Mouse (Mus musculus): ENCODE results near the gene Ptgds. TPM values are rescaled to one million over a fixed set of nuclear protein-coding genes. Genes with fewer than 3 reads are reported as not detected.
A peak's percentile ranks its signal among the peaks of the same experiment; 100 is the strongest.

Gene Ptgds
- polyA plus RNA-seq, 1 experiment: 47.2 TPM

DNA sequence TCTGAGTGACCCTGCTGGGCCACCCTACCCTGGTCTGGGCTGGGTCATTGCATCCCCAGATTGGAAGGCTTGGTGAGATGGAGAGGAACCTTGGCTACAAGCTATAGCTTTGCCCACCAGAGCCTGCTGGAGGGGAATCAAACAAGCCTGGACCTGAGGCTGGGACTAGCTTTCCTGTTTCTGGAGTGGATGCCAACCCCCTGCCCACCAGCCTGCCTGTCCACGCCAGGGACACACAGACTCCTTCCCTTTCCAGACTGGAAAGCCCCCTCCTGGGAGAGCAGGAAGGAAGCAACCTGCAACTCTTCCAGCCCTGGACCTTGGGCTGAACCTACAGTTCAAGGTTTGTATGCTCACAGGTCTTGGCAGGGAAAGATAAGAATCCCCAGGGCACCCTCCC lies 46.2 kb downstream of the Ptgds start:
- Histone ChIP-seq H3K36me3 (ENCODE audit: control insufficient read depth, insufficient read depth, low read length) (no peaks in the 10 kb centered on the region), H3K4me1 (ENCODE audit: control insufficient read depth, insufficient read depth, low read length) (no peaks in the 10 kb centered on the region), H3K27me3 (replicated peaks; ENCODE audit: control insufficient read depth, insufficient read depth, low read length) (no peaks in the 10 kb centered on the region), H3K27ac (ENCODE audit: insufficient read depth, low read depth, low read length) (no peak overlapping the region), H3K4me3 (ENCODE audit: insufficient read depth, low read depth, low read length) (no peak overlapping the region)
- no peak for DNase-seq
- TF ChIP-seq CTCF (conservative IDR thresholded peaks at IDR 0.05; ENCODE audit: insufficient read depth, insufficient read length, low read depth, low read length) (no peak), POLR2A (IDR thresholded peaks at IDR 0.05; ENCODE audit: low read depth, low read length) (no peak)
- 60% methylated on average over 1 of the region's 1 CpGs for WGBS

DNA sequence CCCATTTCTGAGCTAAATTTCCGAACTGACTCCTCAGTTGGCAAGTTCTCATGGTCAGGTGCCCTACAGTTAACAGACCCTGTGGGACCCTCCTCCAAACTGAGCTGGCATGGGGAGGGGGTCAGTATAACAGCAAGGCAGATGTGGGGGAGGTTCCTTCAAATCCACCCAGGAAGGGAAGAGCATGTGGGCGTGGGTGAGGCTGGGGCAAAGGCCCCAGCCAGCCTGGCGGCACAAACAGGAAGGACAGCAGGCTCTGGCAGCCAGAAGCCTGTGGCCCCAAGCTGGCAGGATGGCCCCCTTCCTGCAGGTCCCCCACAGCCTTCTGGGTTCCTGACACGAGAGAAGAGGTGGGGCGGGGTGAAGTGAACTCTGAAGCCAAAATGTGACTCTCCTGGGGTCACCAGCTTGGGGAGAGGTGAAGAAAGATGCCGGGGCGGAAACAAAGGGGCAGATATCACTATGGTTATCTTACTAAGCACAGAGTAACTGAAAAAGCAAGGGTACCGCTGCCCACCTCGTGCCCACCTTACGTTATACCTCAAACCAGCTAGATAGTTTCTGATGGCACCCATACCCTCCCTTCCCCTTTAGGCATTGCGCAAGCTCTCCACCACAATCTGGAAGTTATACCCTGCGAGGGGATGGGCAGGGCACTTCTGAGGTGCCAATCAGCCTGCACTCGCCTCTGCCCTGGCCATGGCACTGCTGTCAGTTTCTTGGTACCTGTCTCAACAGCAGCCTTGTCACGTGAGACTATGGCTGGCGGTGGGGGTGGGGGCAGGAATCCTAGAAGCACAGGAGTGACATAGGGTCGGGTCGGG lies 47.0 kb downstream of the Ptgds start, which contains the start of gene Fut7:
TSS of gene Fut7 (plus strand) at position 681 of the 824 bp plus-strand sequence.
- Histone ChIP-seq H3K27ac (ENCODE audit: insufficient read depth, low read depth, low read length) (no peak within 1 kb of the TSS), H3K36me3 (ENCODE audit: control insufficient read depth, insufficient read depth, low read length) (no peaks in the 10 kb centered on the region), H3K4me1 (ENCODE audit: control insufficient read depth, insufficient read depth, low read length) (no peaks in the 10 kb centered on the region), H3K4me3 (ENCODE audit: insufficient read depth, low read depth, low read length) (no peak within 1 kb of the TSS), H3K27me3 (replicated peaks; ENCODE audit: control insufficient read depth, insufficient read depth, low read length) (no peaks in the 10 kb centered on the region)
- DNase-seq: no peak
- TF ChIP-seq CTCF (conservative IDR thresholded peaks at IDR 0.05; ENCODE audit: insufficient read depth, insufficient read length, low read depth, low read length) (no peak), POLR2A (IDR thresholded peaks at IDR 0.05; ENCODE audit: low read depth, low read length) (no peak)
- 57% methylated on average over 17 of the region's 17 CpGs for WGBS

- no peaks in the 10 kb centered on the region for H3K4me1 ChIP-seq (ENCODE audit: control insufficient read depth, insufficient read depth, low read length)
- H3K4me3 ChIP-seq (ENCODE audit: insufficient read depth, low read depth, low read length): no peak overlapping the region
- H3K27ac ChIP-seq (ENCODE audit: insufficient read depth, low read depth, low read length): no peak overlapping the region
- 25% methylated on average over 3 of the region's 3 CpGs for WGBS
- peak; percentile 62 for TF ChIP-seq CTCF (conservative IDR thresholded peaks at IDR 0.05; ENCODE audit: insufficient read depth, insufficient read length, low read depth, low read length)
- TF ChIP-seq POLR2A (IDR thresholded peaks at IDR 0.05; ENCODE audit: low read depth, low read length): no peak
- H3K36me3 ChIP-seq (ENCODE audit: control insufficient read depth, insufficient read depth, low read length): no peaks in the 10 kb centered on the region
- H3K27me3 ChIP-seq (replicated peaks; ENCODE audit: control insufficient read depth, insufficient read depth, low read length): no peaks in the 10 kb centered on the region
- peak; percentile 56 for DNase-seq
These were observed 48.0 kb downstream of the Ptgds start for GRCm38 (mm10) chr2:25421896-25422295.

DNA sequence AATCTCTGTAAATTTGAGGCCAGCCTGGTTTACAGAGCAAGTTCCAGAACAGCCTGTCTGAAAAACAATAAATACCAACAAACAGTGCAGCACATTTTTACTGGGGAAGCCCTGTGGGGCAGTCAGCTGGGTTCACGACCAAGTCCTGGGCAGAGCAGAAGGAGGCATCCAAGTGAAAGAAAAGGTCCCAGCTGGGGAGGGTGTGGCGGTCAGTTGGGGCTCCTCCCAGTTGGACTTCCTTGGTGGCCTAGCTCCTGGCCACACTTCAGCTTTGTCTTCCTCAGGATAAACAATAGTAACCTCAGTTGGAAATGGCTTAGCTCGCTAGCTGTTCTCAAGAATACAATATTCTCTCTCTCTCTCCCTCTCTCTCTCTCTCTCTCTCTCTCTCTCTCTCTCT lies 52.4 kb downstream of the Ptgds start:
- Histone ChIP-seq H3K27me3 (replicated peaks; ENCODE audit: control insufficient read depth, insufficient read depth, low read length) (no peaks in the 10 kb centered on the region), H3K27ac (ENCODE audit: insufficient read depth, low read depth, low read length) (no peak overlapping the region), H3K36me3 (ENCODE audit: control insufficient read depth, insufficient read depth, low read length) (no peaks in the 10 kb centered on the region), H3K4me1 (ENCODE audit: control insufficient read depth, insufficient read depth, low read length) (no peaks in the 10 kb centered on the region), H3K4me3 (ENCODE audit: insufficient read depth, low read depth, low read length) (no peak overlapping the region)
- 45% methylated on average over 3 of the region's 3 CpGs for WGBS
- DNase-seq: no peak
- TF ChIP-seq POLR2A (IDR thresholded peaks at IDR 0.05; ENCODE audit: low read depth, low read length) (no peak), CTCF (conservative IDR thresholded peaks at IDR 0.05; ENCODE audit: insufficient read depth, insufficient read length, low read depth, low read length) (no peak)

Other genes starting within 250 kb of the Ptgds start
- 313 and 314 TPM in 2 replicates for gene Tubb4b, start 245.3 kb downstream of the Ptgds start, polyA plus RNA-seq (2012; rRNA removed)
- 240 and 299 TPM in 2 replicates for gene Slc34a3, start 235.7 kb downstream of the Ptgds start, polyA plus RNA-seq (2012; rRNA removed)
- 0.06 and 0.12 TPM in 2 replicates for gene Rnf224, start 233.3 kb downstream of the Ptgds start, polyA plus RNA-seq (2012; rRNA removed)
- gene Rnf208, start 227.8 kb downstream of the Ptgds start, polyA plus RNA-seq (2012; rRNA removed): 49.1 and 57.9 TPM in 2 replicates
- 0.66 and 1.2 TPM in 2 replicates for gene Cysrt1, start 227.6 kb downstream of the Ptgds start, polyA plus RNA-seq (2012; rRNA removed)
- 13.0 and 15.2 TPM in 2 replicates for gene AL732309.1, start 223.2 kb downstream of the Ptgds start, polyA plus RNA-seq (2012; rRNA removed)
- 48.9 and 50.7 TPM in 2 replicates for gene Tmem203, start 214.6 kb downstream of the Ptgds start, polyA plus RNA-seq (2012; rRNA removed)
- gene Tprn, start 207.4 kb downstream of the Ptgds start, polyA plus RNA-seq (2012; rRNA removed): 81.0 and 85.4 TPM in 2 replicates
- 46.2 and 48.8 TPM in 2 replicates for gene Ssna1, start 197.6 kb downstream of the Ptgds start, polyA plus RNA-seq (2012; rRNA removed)
- 82.6 and 92.3 TPM in 2 replicates for gene Anapc2, start 197.6 kb downstream of the Ptgds start, polyA plus RNA-seq (2012; rRNA removed)
- not detected in 2 replicates for gene Tmem210, start 181.9 kb downstream of the Ptgds start, polyA plus RNA-seq (2012; rRNA removed)
- gene Lrrc26, start 180.1 kb downstream of the Ptgds start, polyA plus RNA-seq (2012; rRNA removed): 2.7 and 3.0 TPM in 2 replicates
- 0.34 and 0.41 TPM in 2 replicates for gene Grin1, start 150.9 kb downstream of the Ptgds start, polyA plus RNA-seq (2012; rRNA removed)
- 16.6 and 19.6 TPM in 2 replicates for gene Man1b1, start 137.7 kb downstream of the Ptgds start, polyA plus RNA-seq (2012; rRNA removed)
- gene Dpp7, start 113.7 kb downstream of the Ptgds start, polyA plus RNA-seq (2012; rRNA removed): 167 and 171 TPM in 2 replicates
- 125 and 133 TPM in 2 replicates for gene Uap1l1, start 104.4 kb downstream of the Ptgds start, polyA plus RNA-seq (2012; rRNA removed)
- gene Sapcd2, start 97.7 kb downstream of the Ptgds start, polyA plus RNA-seq (2012; rRNA removed): 0.20 and 0.34 TPM in 2 replicates
- gene Entpd2, start 74.2 kb downstream of the Ptgds start, polyA plus RNA-seq (2012; rRNA removed): 18.8 and 23.8 TPM in 2 replicates
- gene Npdc1, start 70.7 kb downstream of the Ptgds start, polyA plus RNA-seq (2012; rRNA removed): 73.7 and 99.5 TPM in 2 replicates
- 0.19 and 0.80 TPM in 2 replicates for gene Fut7, start 46.8 kb downstream of the Ptgds start, polyA plus RNA-seq (2012; rRNA removed)
- 51.0 and 64.0 TPM in 2 replicates for gene Abca2, start 41.3 kb downstream of the Ptgds start, polyA plus RNA-seq (2012; rRNA removed)
- 104 and 130 TPM in 2 replicates for gene Clic3, start 13.2 kb downstream of the Ptgds start, polyA plus RNA-seq (2012; rRNA removed)
- 49.0 and 53.2 TPM in 2 replicates for gene Paxx, start 9.0 kb downstream of the Ptgds start, polyA plus RNA-seq (2012; rRNA removed)
- 0.18 TPM in 1 of 2 replicates, not detected in the other for gene Lcn12, start 23.9 kb upstream of the Ptgds start, polyA plus RNA-seq (2012; rRNA removed)
- 39.6 and 48.4 TPM in 2 replicates for gene Fbxw5, start 30.7 kb upstream of the Ptgds start, polyA plus RNA-seq (2012; rRNA removed)
- 20.6 and 22.0 TPM in 2 replicates for gene C8g, start 31.7 kb upstream of the Ptgds start, polyA plus RNA-seq (2012; rRNA removed)
- gene Traf2, start 76.9 kb upstream of the Ptgds start, polyA plus RNA-seq (2012; rRNA removed): 14.8 and 15.3 TPM in 2 replicates
- 195 and 198 TPM in 2 replicates for gene Edf1, start 87.8 kb upstream of the Ptgds start, polyA plus RNA-seq (2012; rRNA removed)
- 1.3 and 2.3 TPM in 2 replicates for gene Mamdc4, start 104.8 kb upstream of the Ptgds start, polyA plus RNA-seq (2012; rRNA removed)
- 74.9 and 92.3 TPM in 2 replicates for gene Phpt1, start 105.2 kb upstream of the Ptgds start, polyA plus RNA-seq (2012; rRNA removed)
- 0.36 and 0.62 TPM in 2 replicates for gene Ajm1, start 111.7 kb upstream of the Ptgds start, polyA plus RNA-seq (2012; rRNA removed)
- gene Rabl6, start 138.5 kb upstream of the Ptgds start, polyA plus RNA-seq (2012; rRNA removed): 53.8 and 58.9 TPM in 2 replicates
- 0.03 TPM in 1 of 2 replicates, not detected in the other for gene Ccdc183, start 147.6 kb upstream of the Ptgds start, polyA plus RNA-seq (2012; rRNA removed)
- 37.7 and 43.2 TPM in 2 replicates for gene Tmem141, start 152.0 kb upstream of the Ptgds start, polyA plus RNA-seq (2012; rRNA removed)
- gene Fcna, start 158.0 kb upstream of the Ptgds start, polyA plus RNA-seq (2012; rRNA removed): 1.7 and 3.4 TPM in 2 replicates
- gene Lcn8, start 183.1 kb upstream of the Ptgds start, polyA plus RNA-seq (2012; rRNA removed): not detected in 2 replicates
- not detected in 2 replicates for gene Lcn5, start 187.9 kb upstream of the Ptgds start, polyA plus RNA-seq (2012; rRNA removed)
- gene Lcn6, start 206.7 kb upstream of the Ptgds start, polyA plus RNA-seq (2012; rRNA removed): not detected in 2 replicates
- gene Lcn10, start 212.7 kb upstream of the Ptgds start, polyA plus RNA-seq (2012; rRNA removed): not detected in 2 replicates
- not detected in 2 replicates for gene Obp2a, start 230.0 kb upstream of the Ptgds start, polyA plus RNA-seq (2012; rRNA removed)
- gene Bmyc, start 236.7 kb upstream of the Ptgds start, polyA plus RNA-seq (2012; rRNA removed): 14.0 and 14.2 TPM in 2 replicates

Data from kidney, adult 2 months (tissue).